Comparison of ENCODE assay signal across 7 mouse cellular contexts in genomic region chr5:121221328-121221850, GRCm38 (mm10). TPM values are rescaled to one million over a fixed set of nuclear protein-coding genes. Genes with fewer than 3 reads are reported as not detected.
DNase-seq lines count a peak whose midpoint lies in the region; ATAC-seq and TF ChIP-seq lines count a peak whose summit lies in the region.

No protein-coding gene starts in this region.

- WGBS in embryonic facial prominence, embryonic 15.5 days, result 13% methylated on average over 23 of the region's 23 CpGs
- 20% methylated on average over 23 of the region's 23 CpGs for WGBS in intestine, postnatal 0 days
- WGBS in olfactory bulb, adult 2 months, result 2% methylated on average over 23 of the region's 23 CpGs

- no peaks in the 10 kb centered on the region for H3K9me3 ChIP-seq in megakaryocyte, embryonic 14.5 days
- no peaks in the 10 kb centered on the region for H3K9me3 ChIP-seq in embryonic facial prominence, embryonic 15.5 days (replicated peaks)
- H3K9me3 ChIP-seq in intestine, postnatal 0 days (ENCODE audit: control insufficient read depth), result no peaks in the 10 kb centered on the region

- no peak overlapping the region for H3K27ac ChIP-seq in embryonic facial prominence, embryonic 15.5 days (replicated peaks)
- H3K27ac ChIP-seq in intestine, postnatal 0 days (ENCODE audit: low read depth, low read length), result no peak overlapping the region
- no peak overlapping the region for H3K27ac ChIP-seq in olfactory bulb, adult 2 months (ENCODE audit: insufficient read depth, low read depth, low read length)

- H3K4me3 ChIP-seq in megakaryocyte, embryonic 14.5 days (replicated peaks), result peak overlapping the region; percentile 95
- peak overlapping the region; percentile 98 for H3K4me3 ChIP-seq in embryonic facial prominence, embryonic 15.5 days (replicated peaks)
- peak overlapping the region; percentile 94 for H3K4me3 ChIP-seq in intestine, postnatal 0 days (ENCODE audit: low read depth, low read length)
- peak overlapping the region; percentile 96 for H3K4me3 ChIP-seq in olfactory bulb, adult 2 months (ENCODE audit: insufficient read depth, low read depth, low read length)

- peaks cover 56% of the 10 kb centered on the region for H3K4me1 ChIP-seq in megakaryocyte, embryonic 14.5 days
- H3K4me1 ChIP-seq in embryonic facial prominence, embryonic 15.5 days, result peaks cover 9% of the 10 kb centered on the region
- no peaks in the 10 kb centered on the region for H3K4me1 ChIP-seq in intestine, postnatal 0 days (replicated peaks; ENCODE audit: control insufficient read depth, insufficient read depth, low read length)
- peaks cover 3% of the 10 kb centered on the region; the same call in 1 of the 2 replicates for H3K4me1 ChIP-seq in olfactory bulb, adult 2 months (ENCODE audit: control insufficient read depth, insufficient read depth, low read length)

- H3K4me2 ChIP-seq in embryonic facial prominence, embryonic 15.5 days (replicated peaks), result peak overlapping the region; percentile 74
- peak overlapping the region; percentile 78 for H3K4me2 ChIP-seq in intestine, postnatal 0 days (replicated peaks; ENCODE audit: low read depth)

- H3K36me3 ChIP-seq in megakaryocyte, embryonic 14.5 days (replicated peaks; ENCODE audit: low read length), result peaks cover 12% of the 10 kb centered on the region
- H3K36me3 ChIP-seq in embryonic facial prominence, embryonic 15.5 days, result no peaks in the 10 kb centered on the region
- no peaks in the 10 kb centered on the region for H3K36me3 ChIP-seq in intestine, postnatal 0 days (ENCODE audit: control insufficient read depth, insufficient read depth)

- intact Hi-C loops in gastrocnemius, postnatal 36 days (cut with DNase I), result no loop called here

- no peak for TF ChIP-seq CTCF in intestine, postnatal 0 days (IDR thresholded peaks at IDR 0.05; ENCODE audit: low read depth)
- TF ChIP-seq CTCF in olfactory bulb, adult 2 months (IDR thresholded peaks at IDR 0.05; ENCODE audit: insufficient read depth, low read depth, low read length), result no peak

- no peak overlapping the region for H3K9ac ChIP-seq in embryonic facial prominence, embryonic 15.5 days
- H3K9ac ChIP-seq in intestine, postnatal 0 days (ENCODE audit: low read depth, low read length), result no peak overlapping the region

- ATAC-seq in megakaryocyte, adult 5-6 weeks (ENCODE audit: poor library complexity, severe bottlenecking), result no peak
- no peak for ATAC-seq in embryonic facial prominence, embryonic 15.5 days (ENCODE audit: insufficient number of reproducible peaks, low FRiP score, low TSS enrichment, low read depth)
- ATAC-seq in intestine, postnatal 0 days, result no peak

- no peak for TF ChIP-seq POLR2A in olfactory bulb, adult 2 months (IDR thresholded peaks at IDR 0.05; ENCODE audit: insufficient read depth, low read depth, low read length)

- DNase-seq in right cerebral cortex, postnatal 10 days (ENCODE audit: low spot score in 2 of 2), result no peak
- no peak for DNase-seq in gastrocnemius, postnatal 36 days

- H3K27me3 ChIP-seq in megakaryocyte, embryonic 14.5 days (replicated peaks), result no peaks in the 10 kb centered on the region
- no peaks in the 10 kb centered on the region for H3K27me3 ChIP-seq in embryonic facial prominence, embryonic 15.5 days
- no peaks in the 10 kb centered on the region for H3K27me3 ChIP-seq in intestine, postnatal 0 days (replicated peaks; ENCODE audit: control insufficient read depth, insufficient read depth, low read length)

RNA-seq across cellular contexts. Expression of gene Hectd4, which starts 1.4 kb away (rescaled TPM):
- 8.6 and 14.0 TPM in 2 replicates for polyA plus RNA-seq in megakaryocyte, embryonic 14.5 days (2012; ENCODE audit: insufficient read depth, low replicate concordance)
- total RNA-seq in megakaryocyte, adult 5-6 weeks (2015), result 12.0 and 17.0 TPM in 2 replicates
- 8.6 and 15.2 TPM in 2 replicates for total RNA-seq in megakaryocyte, adult 5-6 weeks (2017)
- polyA plus RNA-seq in embryonic facial prominence, embryonic 15.5 days (2015; fragmentation: Nextera tagmentation; extraction: Ambion mirVana), result 5.5 and 5.7 TPM in 2 replicates
- 2.1 and 2.2 TPM in 2 replicates for polyA plus RNA-seq in intestine, postnatal 0 days (2015; fragmentation: Nextera tagmentation; extraction: Ambion mirVana)
- polyA plus RNA-seq in olfactory bulb, adult 2 months (2012; ENCODE audit: insufficient read depth, insufficient read length, low replicate concordance, missing spikeins), result 49.0 TPM in 1 of 2 replicates, not detected in the other
- total RNA-seq in gastrocnemius, postnatal 36 days (2021), result 10 to 100 TPM; 10.9 to 12.1 TPM

RNA-seq across cellular contexts. Expression of gene Rpl6, which starts 17.1 kb away (rescaled TPM):
- 95.5 and 547 TPM in 2 replicates for polyA plus RNA-seq in megakaryocyte, embryonic 14.5 days (2012; ENCODE audit: insufficient read depth, low replicate concordance)
- total RNA-seq in megakaryocyte, adult 5-6 weeks (2015), result 1,545 and 1,566 TPM in 2 replicates
- total RNA-seq in megakaryocyte, adult 5-6 weeks (2017), result 945 and 954 TPM in 2 replicates
- polyA plus RNA-seq in embryonic facial prominence, embryonic 15.5 days (2015; fragmentation: Nextera tagmentation; extraction: Ambion mirVana), result 610 and 617 TPM in 2 replicates
- 359 and 402 TPM in 2 replicates for polyA plus RNA-seq in intestine, postnatal 0 days (2015; fragmentation: Nextera tagmentation; extraction: Ambion mirVana)
- not detected in 2 replicates for polyA plus RNA-seq in olfactory bulb, adult 2 months (2012; ENCODE audit: insufficient read depth, insufficient read length, low replicate concordance, missing spikeins)
- total RNA-seq in gastrocnemius, postnatal 36 days (2021), result 100 to 1,000 TPM; 382 to 446 TPM

RNA-seq across cellular contexts. Expression of gene Ptpn11, which starts 30.2 kb away (rescaled TPM):
- 45.4 and 67.9 TPM in 2 replicates for polyA plus RNA-seq in megakaryocyte, embryonic 14.5 days (2012; ENCODE audit: insufficient read depth, low replicate concordance)
- 20.1 and 20.2 TPM in 2 replicates for total RNA-seq in megakaryocyte, adult 5-6 weeks (2015)
- total RNA-seq in megakaryocyte, adult 5-6 weeks (2017), result 37.8 and 40.9 TPM in 2 replicates
- 21.1 and 24.3 TPM in 2 replicates for polyA plus RNA-seq in embryonic facial prominence, embryonic 15.5 days (2015; fragmentation: Nextera tagmentation; extraction: Ambion mirVana)
- polyA plus RNA-seq in intestine, postnatal 0 days (2015; fragmentation: Nextera tagmentation; extraction: Ambion mirVana), result 14.0 and 15.6 TPM in 2 replicates
- not detected in 2 replicates for polyA plus RNA-seq in olfactory bulb, adult 2 months (2012; ENCODE audit: insufficient read depth, insufficient read length, low replicate concordance, missing spikeins)
- total RNA-seq in gastrocnemius, postnatal 36 days (2021), result 10 to 100 TPM; 59.1 to 77.7 TPM
